Mouse (Mus musculus) brain, embryonic 14.5 days (tissue): Measurements from ENCODE around the gene Adamtsl4.

Source experiments
- CTCF ChIP-seq: fragments of 200-500 bp; IDR thresholded peaks from 2 replicates; pipeline ENCODE4 v1.5.1; 2012; ENCODE audit warnings: inconsistent platforms, mild to moderate bottlenecking, moderate library complexity, borderline replicate concordance; ENCODE audit not compliant: insufficient read depth, insufficient read length; ENCODE audit errors: extremely low read depth
- POLR2A ChIP-seq: fragments of 200-500 bp; IDR thresholded peaks from 2 replicates; pipeline ENCODE4 v1.6.1; 2012; ENCODE audit warnings: mild to moderate bottlenecking, inconsistent platforms, borderline replicate concordance; ENCODE audit not compliant: poor library complexity, insufficient read depth, insufficient read length, severe bottlenecking; ENCODE audit errors: extremely low read depth

DNA sequence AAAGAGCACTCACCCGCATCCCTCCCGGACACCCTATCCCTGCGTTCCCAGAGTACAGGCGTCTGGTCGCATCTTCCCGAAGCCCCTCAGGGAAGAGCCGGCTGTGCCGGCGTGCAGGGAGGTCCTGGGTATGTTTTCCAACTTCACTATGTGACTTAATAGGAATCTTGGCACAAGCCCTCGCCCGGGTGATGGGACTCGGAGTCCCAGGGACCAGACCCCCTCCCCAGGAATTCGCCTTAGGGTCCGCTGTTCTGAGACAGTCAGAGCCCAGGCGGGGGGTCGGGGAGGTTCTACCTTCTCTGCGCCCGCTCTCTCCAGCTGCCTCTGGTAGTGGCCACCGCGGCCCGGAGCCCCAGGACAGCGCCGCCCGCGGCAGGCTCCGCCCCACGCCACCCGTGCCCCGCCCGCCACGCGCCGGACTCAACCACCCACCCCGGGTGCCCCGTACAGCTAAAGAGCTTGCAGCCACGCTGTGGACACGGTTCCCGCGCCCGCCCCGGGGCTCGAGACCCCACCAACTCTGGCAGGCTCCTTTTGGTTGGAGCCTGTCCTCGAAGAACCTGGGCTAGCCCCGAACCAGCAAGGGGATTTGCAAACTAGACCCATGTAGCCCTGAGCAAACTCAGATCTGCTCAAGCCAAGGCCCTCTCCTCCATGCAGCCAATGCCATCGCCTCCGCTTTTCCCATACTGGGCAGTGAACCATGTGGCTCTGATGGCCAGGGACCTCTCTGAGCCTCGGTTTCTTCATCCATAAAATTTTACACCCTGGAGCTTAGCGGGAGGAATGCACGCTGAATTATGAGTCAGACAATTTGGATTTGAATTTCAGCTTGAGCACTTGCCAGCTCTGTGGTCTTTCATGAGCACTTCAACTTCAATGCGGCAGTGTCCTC lies at the start of gene Adamtsl4:
- TF ChIP-seq POLR2A (no peak), CTCF (no peak)
